Mouse (Mus musculus) CH12F3 (cell line): ENCODE data around the gene Pold3.

Source experiments
- in situ Hi-C: fragments of 300-500 bp; cut with MboI; formaldehyde crosslinking; loops from 2 replicates; pipeline ENCODE4 v1.14.3; 2020; ENCODE audit warnings: low sequenced_read_pairs

Pold3 gene

DNA sequence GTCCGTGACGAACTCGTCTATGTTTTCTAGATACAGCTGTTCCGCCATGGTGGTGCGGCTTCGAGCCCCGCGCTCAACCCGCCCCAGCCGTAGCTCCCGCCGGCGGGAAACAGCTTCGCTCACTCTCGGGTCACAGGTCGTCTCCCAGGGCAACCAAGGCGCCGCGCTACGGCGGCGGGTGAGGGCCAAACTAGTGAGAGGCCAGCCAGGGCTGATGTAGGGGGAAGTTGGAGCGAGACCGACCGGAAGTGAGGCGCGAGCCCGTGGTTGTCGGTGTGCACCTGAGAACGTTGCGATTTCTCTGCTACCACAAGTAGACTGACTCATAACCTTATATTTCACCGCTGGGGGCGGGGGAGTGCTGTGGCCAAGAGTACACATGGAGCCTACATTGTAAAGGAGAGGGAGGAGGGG is at the start of gene Pold3:
Gene Pold3, minus strand, starts transcription at position 190 of the 414 bp plus-strand sequence.
- in situ Hi-C loops = no loop called here

DNA sequence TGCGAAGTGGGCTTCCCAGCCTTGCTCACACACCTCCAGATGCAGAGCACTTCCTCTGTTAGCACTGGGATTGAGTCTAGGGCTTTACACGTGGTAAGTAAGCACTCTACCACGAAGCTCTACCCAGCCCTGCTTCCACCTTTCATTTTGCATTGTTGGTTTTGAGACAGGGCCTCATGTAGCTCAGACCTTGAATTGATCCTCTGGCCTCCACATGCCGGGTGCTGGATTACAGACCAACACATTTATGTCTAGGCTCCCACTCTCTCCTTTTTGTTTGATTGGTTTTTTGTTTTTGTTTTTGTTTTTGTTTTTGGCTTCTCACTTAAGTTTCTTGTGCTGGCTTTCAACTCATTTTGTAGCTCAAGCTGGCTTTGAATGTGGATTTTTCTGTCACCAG is 49.4 kb upstream of the Pold3 start:
- in situ Hi-C loops = no loop called here

DNA sequence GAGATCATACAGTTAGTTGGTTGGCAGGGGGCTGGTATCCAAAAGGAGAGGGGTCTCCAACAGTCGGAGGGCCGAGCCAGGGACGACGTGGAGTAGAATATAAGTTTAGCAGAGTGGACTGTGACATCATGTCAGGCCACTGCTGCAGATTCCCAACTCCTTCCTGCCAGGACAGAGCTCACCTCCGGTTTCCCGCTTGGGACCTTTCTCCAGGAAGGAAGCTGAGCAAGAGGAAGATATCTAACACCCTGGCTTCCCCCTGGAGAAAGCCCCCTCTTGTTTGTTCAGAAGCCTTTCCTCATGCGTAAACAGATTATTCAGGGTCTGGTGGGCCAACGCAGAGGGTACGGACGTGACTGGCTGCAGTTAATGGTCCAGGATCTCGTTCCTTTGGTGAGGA is 47.3 kb upstream of the Pold3 start:
- in situ Hi-C loops = no loop called here

DNA sequence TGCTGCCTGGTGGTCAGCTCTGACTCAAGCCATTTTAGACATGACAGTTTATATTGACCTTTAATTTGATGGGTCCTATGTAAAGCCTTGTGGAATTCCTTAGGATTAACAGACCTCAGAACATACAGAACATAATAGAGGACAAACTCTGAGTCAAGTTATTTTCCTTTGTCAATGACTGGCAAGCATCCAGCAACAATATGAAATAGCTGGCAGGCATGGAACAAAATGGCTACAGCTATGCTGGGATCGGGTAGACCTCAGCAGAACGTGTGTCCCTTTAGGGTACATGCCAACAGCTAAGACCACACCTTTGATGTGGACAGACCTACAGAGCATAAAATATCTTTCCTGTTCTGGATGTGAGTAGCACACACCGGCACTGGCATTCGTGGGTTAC is 42.1 kb upstream of the Pold3 start:
- in situ Hi-C loops = no loop called here

DNA sequence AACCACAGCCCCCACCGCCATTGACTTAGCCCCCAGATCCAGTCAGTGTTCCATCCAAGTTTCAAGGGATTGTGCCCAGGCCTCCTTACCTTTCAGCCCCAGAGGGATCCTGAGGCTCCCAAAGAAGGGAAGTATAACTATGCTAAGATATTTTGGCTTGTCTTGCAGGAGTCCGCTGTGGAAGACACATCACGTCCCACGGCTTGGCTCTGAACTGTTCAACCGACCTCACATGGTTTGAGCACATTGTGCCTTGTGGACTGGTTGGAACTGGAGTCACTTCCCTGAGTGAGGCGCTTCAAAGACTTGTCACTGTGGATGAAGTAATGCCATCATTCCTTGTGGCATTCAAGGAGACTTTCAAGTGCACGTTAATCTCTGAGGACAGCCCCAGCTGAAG is 38.6 kb upstream of the Pold3 start:
- in situ Hi-C loops = no loop called here

DNA sequence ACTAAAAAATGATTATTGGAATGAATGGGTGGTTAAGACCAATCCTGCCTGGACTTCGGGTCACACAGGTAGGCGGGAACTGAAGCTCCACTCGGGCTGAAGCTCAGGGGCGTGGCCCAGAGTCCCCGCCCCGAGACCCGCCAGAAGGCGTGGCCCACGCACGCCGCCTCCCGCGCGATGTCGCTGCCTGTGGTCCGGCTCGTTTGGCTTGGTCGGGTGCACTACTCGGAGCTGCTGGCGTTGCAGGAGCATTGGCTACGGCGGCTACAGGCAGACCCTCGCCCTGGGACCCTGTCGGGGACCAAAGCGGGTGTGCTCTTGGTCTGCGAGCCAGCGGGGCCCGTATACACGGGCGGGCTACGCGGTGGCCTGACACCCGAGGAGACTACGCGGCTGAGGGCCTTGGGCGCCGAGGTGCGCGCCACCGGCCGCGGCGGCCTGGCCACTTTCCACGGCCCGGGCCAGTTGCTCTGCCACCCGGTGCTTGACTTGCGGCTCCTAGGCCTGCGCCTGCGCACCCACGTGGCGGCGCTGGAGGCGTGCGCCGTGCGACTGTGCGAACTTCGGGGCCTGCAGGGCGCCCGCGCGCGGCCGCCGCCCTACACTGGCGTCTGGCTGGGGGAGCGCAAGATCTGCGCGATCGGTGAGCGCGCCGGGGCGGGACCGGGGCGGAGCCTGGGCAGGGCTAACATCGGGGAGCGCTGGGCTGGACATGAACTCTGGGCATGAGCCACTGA is 37.9 kb upstream of the Pold3 start, which contains the start of gene Lipt2:
Gene Lipt2, plus strand, starts transcription at position 173 of the 737 bp plus-strand sequence.
- in situ Hi-C loops = no loop called here

DNA sequence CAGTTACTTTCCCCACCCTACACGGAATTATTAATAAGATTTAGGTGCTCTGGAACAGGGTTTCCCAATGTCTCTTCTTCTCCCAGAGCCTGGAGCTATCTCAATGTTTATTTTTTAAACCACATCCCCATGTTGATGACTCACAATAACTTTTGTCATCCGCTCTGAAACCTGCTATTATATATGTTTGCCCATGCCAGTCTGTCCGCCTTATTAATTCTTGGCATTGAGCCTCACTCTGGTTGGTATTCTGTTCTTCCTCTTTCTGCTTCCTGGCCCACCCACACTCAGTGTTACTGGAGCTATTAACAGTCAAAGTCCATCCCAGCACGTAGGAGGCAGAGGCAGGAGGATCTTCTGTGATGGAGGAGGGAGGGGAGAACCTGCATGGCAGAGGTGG is 36.3 kb upstream of the Pold3 start:
- in situ Hi-C loops = no loop called here

DNA sequence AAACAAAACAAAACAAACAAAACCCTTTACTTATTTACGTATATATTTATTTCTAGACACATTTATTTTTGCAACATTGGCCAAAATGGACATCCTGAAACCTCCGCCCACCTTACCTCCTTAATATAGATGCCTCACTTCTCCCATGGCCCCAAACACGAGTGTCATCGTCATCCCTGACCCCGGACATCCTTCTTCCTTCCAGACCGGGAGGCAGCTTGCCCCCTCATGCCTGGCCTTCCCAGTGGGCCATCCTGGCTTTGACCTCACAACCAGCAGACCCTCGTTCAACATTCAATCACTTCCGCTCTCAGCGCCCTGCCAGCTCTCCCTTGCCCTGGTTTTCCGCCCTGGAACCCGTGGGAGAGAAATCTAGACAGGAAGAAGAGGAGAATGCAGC is 29.3 kb upstream of the Pold3 start:
- in situ Hi-C loops = no loop called here

DNA sequence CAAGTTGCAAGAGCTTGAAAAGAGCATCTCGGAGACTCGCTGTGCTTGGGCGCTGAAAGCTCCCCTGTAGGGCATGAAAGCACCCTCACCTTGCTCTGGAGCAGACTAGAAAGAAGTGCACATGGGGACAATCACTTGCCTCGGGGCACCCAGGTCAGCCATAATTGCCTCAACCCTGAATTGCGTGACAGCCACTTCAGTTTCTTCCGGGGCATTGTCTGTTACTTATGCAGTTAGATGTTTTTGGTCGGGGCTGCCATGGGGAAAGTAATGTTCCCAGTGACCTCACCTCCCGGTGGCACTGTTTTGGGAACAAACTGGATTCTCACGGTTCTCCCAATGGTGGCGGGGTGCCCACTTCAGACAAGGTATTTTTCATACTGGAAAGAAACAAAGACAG is 28.7 kb upstream of the Pold3 start:
- in situ Hi-C loops = no loop called here

DNA sequence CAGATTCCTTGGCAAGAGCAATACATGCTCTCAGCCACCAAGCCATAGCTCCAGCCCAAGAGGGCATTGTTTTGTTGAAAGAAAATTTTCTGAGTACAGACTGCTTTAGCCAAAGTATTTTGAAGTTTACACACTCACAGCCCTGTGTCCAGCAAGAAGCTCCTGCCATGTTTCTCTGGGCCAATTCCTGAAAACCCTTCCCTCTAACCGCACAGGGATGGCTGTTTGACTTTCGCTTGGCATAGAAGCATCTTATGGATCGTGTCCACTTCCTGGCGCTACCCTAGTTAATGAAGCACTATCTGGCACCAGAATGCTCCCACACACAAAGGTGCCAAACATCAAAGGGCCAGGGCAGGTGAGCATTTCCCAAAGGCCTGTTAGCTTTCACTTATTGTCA is 27.2 kb upstream of the Pold3 start:
- in situ Hi-C loops = no loop called here

DNA sequence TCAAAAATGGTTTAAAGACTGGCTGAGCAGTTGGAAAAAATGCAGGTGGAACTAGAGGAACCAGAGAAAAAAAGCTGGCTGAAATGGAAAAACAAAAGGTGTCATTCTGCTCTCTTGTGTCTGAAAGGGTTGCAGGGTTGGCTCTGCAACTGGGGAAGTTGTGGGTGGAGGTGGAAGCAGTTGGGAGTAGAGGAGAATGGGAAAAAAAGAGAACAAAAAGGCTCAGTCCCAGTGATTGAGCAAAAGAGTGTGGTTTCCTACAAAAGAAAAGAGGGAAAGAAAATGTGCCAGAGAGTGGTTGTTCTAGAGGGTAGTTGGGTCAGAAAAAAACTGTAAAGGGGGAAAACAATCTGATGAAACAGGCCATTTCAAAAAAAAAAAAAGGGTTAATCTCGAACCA is 19.2 kb upstream of the Pold3 start:
- in situ Hi-C loops = no loop called here

DNA sequence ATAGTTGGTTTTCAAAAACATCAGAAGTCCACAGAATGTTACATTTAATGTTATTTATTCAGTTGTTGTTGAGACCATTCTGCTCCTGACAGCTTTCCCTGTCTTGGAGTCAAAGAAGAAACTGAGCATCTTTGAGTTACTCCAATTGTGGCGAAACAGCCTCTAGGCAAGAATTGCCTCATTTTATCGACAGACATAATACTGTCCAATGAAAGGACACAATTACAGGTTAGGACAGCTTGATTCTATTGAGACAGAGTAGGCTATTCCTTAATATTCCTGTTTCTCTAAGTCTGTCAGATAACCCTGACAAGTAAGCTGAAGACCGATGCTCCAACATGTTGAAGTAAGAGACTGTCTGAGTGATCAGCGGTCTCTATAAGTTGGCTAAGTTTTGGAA is 16.7 kb upstream of the Pold3 start:
- in situ Hi-C loops = no loop called here

DNA sequence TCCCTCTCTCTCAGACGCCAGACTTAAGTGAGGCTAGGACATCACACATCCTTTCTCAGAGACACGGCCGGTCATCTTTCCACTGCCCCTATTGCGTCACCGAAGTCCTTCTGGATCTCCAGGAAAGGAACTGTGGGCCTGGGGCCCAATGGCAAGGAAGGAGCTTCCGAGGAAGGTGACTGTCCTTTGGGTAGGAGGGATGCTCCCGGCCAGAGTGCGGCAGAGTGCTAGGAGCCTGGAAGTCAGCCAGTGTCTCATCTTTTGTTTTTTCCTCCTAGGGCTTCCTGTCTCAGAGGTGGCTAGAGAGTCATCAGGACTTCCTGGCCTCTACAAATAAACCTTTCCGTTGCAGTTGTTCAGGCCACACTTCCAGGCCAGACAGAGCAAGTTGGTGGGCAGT is 15.7 kb upstream of the Pold3 start:
- in situ Hi-C loops = no loop called here

DNA sequence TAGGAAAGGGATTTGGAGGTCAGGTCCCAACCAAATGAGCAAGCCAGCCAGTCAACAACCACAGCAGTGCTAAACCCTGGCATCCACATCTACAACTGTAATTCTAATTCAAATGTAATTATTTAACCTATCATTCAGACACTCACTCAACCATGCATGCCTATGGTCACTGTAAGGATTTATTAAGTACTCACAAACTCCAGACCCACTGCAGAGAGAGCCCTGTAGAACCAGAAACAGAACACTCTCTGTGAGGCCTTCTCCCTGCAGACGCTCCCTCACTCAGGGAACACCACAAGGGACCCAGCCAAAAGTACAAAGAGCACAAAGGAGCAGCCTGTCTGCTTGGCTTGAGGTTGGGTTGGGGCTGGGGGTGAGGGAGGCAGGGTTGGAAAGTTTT is 11.0 kb upstream of the Pold3 start:
- in situ Hi-C loops = no loop called here

DNA sequence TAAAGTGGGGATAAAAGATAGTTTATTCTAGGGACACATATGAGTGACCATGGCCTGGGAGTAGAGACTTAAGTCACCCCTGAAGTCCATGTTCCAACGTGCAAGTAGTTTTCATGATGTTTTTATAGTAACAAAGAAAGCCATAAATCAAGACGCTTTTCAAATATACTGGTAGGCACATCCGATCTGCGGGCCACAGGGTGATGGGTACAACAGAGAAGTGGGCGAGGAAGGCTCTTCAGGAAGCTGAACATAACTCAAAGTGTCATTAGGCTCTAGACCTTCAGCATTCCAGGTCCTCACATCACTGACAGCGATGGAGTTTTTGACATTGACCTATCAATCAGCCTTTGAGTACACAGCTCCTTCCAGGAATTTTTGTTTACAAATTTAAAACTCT is 9.2 kb upstream of the Pold3 start:
- in situ Hi-C loops = no loop called here

DNA sequence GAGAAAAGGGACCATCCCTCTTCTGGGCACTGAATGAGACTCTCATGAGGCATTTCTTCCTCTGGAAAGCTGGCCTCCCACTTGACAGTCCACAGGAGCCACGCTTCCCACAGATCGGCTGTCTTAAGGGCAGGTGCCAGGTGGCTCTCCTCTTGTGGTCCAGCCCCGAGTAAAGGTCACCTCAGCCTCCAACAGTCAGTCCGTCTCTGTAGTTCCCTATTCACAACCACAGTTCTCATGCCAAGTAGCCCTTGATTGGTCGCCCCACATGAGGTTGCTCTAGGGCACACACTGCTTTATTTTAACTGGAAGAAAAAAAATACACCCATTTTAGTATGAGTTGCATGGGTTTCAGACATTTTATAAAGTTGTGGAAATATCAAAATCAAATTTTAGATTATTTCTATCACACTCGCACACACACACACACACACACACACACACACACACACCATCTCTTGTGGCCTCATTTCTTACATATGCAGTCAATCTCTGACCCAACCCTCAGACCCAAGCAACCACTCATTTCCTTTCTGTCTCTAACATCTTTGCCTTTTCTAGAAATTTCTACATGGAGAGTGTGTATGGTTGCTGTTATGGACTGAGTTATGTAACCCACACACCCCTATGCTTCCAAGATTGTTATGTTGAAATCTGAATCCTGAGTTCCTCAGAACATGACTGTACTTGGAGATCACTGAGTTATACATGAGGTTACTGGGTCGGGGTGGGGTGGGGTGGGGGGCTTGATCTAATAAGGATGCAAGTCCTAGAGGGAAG is 7.1 kb upstream of the Pold3 start:
- in situ Hi-C loops = no loop called here

DNA sequence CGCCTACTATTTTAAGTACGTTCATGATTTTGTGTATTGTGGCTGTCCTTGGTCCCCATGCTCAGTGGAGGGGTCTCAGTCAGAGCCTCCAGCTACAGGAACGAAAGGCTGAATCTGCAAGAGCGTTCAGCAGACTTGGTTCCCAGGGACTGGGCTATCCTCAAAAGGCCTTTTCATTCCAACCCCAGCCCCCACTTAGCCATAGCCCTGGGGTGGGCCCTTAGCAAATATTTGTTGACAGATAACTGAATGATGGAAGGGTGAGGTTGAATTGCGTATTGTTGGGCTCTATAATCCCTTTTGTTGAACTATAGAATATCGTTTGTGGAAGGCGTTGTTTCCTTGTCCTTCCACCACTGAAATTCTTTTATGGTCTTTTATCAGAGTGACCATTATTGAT is 5.1 kb upstream of the Pold3 start:
- in situ Hi-C loops = no loop called here

DNA sequence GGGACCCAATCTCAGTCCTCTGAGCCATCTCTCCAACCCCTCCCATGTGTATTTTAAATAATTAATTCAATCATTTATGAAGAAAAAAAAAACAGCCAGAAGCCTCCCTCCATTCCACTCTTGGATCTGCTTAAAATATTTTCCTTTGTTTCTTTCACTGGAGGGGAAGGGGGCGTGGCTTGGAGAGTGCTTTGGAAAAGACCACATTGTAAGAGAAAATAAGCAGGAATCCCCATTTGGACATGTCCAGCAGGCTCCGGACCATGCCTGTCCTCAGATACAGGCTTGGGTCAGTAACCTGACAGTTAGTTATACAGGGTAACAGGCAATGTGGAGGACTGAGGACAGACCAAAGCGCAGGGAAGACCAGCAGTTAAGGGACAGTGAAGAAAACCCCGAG is 3.8 kb upstream of the Pold3 start:
- in situ Hi-C loops = no loop called here

DNA sequence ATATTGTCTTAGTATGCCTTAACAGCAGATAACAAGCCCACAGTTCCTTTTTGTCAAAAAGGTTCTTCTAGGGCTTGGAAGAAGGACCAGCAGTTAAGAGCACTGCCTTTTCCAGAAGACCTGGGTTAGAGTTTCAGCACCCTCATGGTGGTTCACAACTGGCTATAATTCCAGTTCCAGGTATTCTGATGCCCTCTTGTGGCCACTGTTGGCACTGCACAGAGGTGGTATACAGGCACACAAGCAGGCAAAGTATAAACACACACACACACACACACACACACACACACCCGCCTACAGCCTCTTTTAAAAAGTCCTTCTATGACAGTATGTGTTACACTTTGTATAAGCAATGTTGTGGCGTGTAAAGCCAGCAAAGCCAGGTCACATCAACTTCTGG is 2.8 kb upstream of the Pold3 start:
- in situ Hi-C loops = no loop called here

DNA sequence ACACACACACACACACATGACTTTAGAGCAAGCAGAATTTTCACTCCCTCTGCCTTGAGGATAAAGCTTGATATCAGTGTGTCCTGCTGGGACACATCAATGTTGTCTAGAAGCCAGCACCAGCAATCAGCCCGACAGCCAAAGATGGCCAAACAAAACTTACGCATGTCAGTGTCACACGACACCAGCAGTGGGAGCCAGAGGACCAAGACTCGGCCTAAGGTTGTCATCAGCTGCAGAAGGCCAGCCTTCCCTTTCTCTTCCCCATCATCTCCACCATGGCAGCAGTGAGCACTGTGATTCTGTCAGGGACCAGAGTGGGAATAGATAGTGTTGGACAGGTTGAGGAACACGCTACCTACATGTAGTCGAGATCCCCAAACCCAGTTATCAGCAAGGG is 2.1 kb upstream of the Pold3 start:
- in situ Hi-C loops = no loop called here

DNA sequence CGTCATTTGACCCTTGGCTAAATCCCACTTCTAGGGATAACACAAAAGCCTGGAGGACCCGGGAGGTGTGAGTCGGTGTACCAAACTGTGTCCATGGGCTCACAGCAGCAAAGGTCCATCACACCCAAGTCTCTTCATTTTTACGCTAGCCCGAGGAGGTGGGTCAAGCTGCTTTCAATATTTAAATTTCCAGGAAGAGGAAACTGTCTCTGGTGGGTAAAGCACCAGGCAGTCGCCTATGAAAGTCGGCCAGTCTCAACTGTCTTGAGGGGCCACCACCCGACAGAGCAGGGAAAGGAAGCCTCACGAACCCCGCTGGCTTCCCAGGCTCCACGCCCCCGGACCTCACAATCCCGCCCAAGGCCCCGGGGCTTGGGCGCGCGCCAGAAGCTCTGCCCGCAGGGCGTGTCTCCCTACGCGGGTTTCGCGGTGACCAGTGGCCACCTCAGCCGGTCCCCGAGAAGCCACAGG is 539 bp downstream of the Pold3 start:
- in situ Hi-C loops = no loop called here

DNA sequence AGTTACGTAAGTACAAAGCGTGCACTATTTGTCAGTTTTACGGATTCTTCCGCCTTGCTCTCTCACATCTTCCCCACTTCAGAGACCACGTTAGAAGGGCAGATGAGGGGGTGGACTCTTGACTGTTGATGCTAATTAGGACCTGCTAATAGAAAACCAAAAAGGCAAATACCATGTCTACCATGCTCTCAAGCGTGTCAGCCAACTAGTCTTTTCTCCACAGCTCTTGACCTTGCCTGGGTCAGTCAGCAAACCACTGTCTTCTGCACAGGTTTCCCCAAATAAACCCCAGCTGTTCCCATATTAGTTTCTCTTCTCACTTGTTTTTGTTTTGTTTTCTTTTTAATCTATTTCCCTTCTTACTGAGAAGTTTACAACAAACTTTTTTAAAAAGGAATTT is 7.1 kb downstream of the Pold3 start:
- in situ Hi-C loops = no loop called here
